Mouse (Mus musculus): ENCODE data around the gene Btbd2. TPM values are rescaled to one million over a fixed set of nuclear protein-coding genes. Genes with fewer than 3 reads are reported as not detected.
A peak's percentile ranks its signal among the peaks of the same experiment; 100 is the strongest.
"Not testable (repeated sequence)": the region's sequence is repeated elsewhere in the genome, so short reads cannot be mapped to it uniquely, and the experiment has no call there.

The Btbd2 gene
- total RNA-seq, 2 experiments from 2014 or later, result 50.4 to 65.3 TPM

DNA sequence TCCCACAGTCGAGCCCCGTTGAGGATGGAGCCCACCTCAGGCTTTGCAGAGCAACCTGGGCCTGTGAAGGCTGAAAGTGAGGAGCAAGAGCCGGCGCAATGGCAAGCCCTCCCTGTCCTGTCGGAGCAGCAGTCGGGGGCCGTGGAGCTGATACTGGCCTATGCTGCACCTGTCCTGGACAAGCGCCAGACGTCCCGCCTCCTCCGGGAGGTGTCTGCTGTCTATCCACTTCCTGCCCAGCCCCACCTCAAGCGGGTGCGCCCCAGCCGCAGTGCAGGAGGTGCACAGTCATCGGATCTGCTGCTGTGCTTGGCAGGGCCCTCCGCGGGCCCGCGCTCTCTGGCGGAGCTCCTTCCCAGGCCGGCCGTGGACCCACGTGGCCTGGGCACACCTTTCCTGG, 50.6 kb downstream of the Btbd2 start:
- no peak for DNase-seq

DNA sequence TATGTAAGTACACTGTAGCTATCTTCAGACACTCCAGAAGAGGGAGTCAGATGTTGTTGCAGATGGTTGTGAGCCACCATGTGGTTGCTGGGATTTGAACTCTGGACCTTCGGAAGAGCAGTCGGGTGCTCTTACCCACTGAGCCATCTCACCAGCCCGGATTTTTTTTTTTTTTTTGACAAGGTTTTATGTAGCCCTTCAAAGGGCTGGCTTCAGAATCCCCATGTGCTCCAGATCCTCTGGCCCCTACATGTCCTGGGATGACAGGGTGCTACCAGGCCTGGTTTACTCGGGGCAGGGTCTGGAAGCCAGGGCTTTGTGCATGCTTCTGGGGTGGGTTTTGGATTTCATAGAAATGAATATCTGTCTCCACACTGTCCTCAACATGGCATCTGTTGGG, 51.1 kb downstream of the Btbd2 start, which contains the start of gene Gm49322:
Gene Gm49322 (plus strand): TSS at position 301 of the 400 bp plus-strand sequence.
- DNase-seq, result not testable (repeated sequence)

DNA sequence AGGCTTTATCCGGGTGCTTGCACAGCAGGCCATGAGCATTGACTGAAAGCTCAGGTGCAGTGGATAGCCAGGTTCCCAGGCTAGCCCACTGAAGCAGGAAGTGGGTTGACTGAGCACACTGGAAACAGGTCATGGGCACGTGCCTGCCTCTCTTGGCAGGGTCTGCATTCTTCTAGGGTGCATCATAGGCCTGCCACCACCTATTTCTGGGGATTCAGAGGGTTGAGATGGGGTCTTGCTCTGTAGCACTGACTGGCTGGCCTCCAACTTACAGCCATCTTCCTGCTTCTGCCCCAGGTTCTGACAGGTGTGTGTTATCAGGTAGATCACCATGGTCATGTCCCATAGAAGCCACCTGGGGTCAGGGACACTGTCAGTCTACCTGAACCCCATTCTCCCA, 51.9 kb downstream of the Btbd2 start:
- no peak for DNase-seq

DNA sequence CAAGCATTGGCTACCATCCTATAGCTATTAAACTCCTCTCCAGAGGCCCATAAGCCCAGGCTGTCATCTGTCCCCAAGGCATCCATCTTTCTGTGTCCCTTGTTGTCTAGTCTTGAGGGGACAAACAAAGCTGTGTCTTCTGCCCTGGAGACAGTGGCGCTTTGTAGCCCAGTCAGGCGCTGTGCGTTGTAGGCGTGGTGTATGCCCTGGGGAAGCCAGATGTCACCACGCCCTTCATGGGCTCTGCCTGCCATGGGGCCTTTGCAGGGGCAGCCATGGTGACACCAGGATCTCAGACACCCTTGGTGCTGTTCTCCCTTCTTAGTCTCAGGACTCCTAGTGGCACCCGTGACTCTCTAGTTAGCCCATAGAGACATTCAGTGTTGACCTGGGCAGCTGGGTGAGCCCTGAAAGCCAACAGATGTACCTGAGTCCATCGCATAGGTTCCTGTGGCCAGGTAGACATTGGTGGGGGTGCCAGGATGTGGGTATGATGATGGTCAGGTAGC, 52.8 kb downstream of the Btbd2 start:
- DNase-seq, result no peak

DNA sequence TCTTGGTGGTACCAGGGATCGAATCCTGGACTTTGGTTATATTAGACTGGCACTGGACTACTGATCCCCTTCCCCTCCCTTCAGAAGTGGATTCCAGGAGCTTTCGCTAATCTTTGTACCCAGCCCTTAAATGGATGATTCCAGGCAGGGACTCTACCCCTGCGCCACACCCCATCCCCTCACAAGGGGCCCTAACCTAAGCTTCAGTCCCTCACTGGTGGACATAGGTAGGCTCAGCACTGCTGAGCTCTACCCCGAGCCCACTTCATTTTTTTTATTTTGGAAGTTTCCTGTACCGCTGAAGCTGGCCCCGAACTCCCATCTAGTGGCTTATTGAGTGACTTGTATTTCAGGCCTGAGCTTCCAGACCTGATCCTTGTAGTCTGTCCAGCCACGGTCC, 53.5 kb downstream of the Btbd2 start:
- no peak for DNase-seq

DNA sequence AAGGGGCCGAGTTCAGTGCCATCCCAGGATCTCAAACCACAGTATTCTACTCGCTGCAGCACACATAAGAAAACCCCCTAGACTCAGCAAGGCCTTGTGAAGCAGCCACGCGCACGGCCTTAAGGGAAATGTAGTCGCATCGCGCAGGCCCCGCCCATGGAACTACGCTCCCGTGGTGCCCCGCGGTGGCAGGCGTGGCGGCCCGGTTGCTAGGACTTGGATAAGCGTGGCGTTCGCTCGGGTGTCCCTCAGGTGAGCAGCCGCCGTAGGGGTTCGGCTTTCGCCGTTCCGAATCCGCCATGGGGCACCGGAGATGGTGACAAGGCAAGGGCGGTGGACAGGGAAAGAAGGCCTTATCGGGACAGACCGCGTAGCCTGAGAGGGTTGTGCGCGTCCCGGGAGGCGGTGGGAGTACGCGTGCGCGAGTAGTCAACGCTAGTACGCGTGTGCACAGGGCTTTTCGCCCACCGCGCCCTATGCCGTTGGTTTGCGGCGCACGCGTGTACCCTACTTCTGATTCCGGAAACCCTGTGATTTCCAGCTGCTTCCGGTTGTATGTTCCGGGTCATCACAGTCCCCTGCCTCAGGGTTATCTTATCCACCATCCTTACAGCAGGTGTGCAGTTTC, 54.1 kb downstream of the Btbd2 start, which contains the start of the genes Scamp4 and Adat3:
Gene Scamp4 (plus strand): TSS at position 175 of the 628 bp plus-strand sequence.
Gene Adat3 (plus strand): TSS at position 183 of the 628 bp plus-strand sequence.
- DNase-seq, result peak; percentile 96

DNA sequence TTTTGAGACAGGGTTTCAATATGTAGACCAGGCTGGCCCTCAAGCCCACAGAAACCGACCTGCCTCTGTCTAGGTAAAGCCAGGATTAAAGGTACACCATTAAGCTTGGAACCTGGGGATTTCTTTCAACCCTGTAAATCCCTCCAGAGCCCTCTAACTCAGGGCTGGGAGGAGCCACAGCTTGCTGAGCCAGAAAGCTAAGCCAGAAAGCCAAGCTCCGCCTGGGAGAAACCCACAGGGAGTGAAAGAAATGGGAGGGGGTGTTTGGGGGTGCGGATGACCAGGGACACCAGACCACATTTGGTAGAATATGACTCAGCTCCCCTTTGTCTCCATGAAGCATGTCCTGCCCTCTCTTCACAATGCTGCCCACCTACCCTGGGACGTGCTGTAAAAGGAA, 60.6 kb downstream of the Btbd2 start:
- peak; percentile 52 for DNase-seq

Small RNA genes lying within 50 kb of the gene (microRNA-seq; reads per million reads assigned to microRNA genes)
- 4.6 reads per million, percentile 3 among the genes with 10 or more reads in this experiment for gene Mir6912

Other genes with a start within 250 kb of the Btbd2 start
- 10 to 100 TPM; 58.1 to 77.1 TPM for gene Tcf3, start 223.4 kb downstream of the Btbd2 start, total RNA-seq (2021)
- not detected for gene Onecut3, start 162.2 kb downstream of the Btbd2 start, total RNA-seq (2021)
- gene Atp8b3, start 117.9 kb downstream of the Btbd2 start, total RNA-seq (2021), result under 1 TPM; 0.27 to 0.36 TPM
- gene Rexo1, start 95.5 kb downstream of the Btbd2 start, total RNA-seq (2021), result 10 to 100 TPM; 31.9 to 44.5 TPM
- 10 to 100 TPM; 12.4 to 14.1 TPM for gene Klf16, start 79.8 kb downstream of the Btbd2 start, total RNA-seq (2021)
- gene Abhd17a, start 66.7 kb downstream of the Btbd2 start, total RNA-seq (2021), result 100 to 1,000 TPM; 108 to 113 TPM
- gene Scamp4, start 54.2 kb downstream of the Btbd2 start, total RNA-seq (2021), result 10 to 100 TPM; 41.8 to 42.3 TPM
- 1 to 10 TPM; 3.9 to 5.1 TPM for gene Adat3, start 54.2 kb downstream of the Btbd2 start, total RNA-seq (2021)
- gene Gm49322, start 51.0 kb downstream of the Btbd2 start, total RNA-seq (2021), result 1 to 10 TPM; 1.6 to 2.7 TPM
- 100 to 1,000 TPM; 121 to 131 TPM for gene Csnk1g2, start 34.2 kb downstream of the Btbd2 start, total RNA-seq (2021)
- gene Mknk2, start 21.0 kb upstream of the Btbd2 start, total RNA-seq (2021), result 100 to 1,000 TPM; 249 to 298 TPM
- gene Mob3a, start 44.9 kb upstream of the Btbd2 start, total RNA-seq (2021), result 10 to 100 TPM; 17.7 to 20.1 TPM
- gene Izumo4, start 45.1 kb upstream of the Btbd2 start, total RNA-seq (2021), result 10 to 100 TPM in 1 of 2 experiments, 1 to 10 TPM in 1; 6.9 to 13.1 TPM
- gene Ap3d1, start 85.2 kb upstream of the Btbd2 start, total RNA-seq (2021), result 10 to 100 TPM; 64.7 to 82.6 TPM
- 10 to 100 TPM; 64.5 to 80.9 TPM for gene Dot1l, start 98.1 kb upstream of the Btbd2 start, total RNA-seq (2021)
- 10 to 100 TPM; 45.2 to 50.5 TPM for gene Sf3a2, start 141.1 kb upstream of the Btbd2 start, total RNA-seq (2021)
- 10 to 100 TPM; 50.0 to 63.2 TPM for gene Plekhj1, start 141.6 kb upstream of the Btbd2 start, total RNA-seq (2021)
- gene Amh, start 148.2 kb upstream of the Btbd2 start, total RNA-seq (2021), result under 1 TPM; 0.57 to 0.79 TPM
- 10 to 100 TPM in 1 of 2 experiments, 1 to 10 TPM in 1; 9.8 to 24.0 TPM for gene Jsrp1, start 156.4 kb upstream of the Btbd2 start, total RNA-seq (2021)
- 100 to 1,000 TPM; 700 to 820 TPM for gene Oaz1, start 169.6 kb upstream of the Btbd2 start, total RNA-seq (2021)
- gene Lingo3, start 187.0 kb upstream of the Btbd2 start, total RNA-seq (2021), result 1 to 10 TPM in 1 of 2 experiments, under 1 TPM in 1; 0.99 to 1.5 TPM
- 10 to 100 TPM; 35.3 to 37.8 TPM for gene Lsm7, start 198.1 kb upstream of the Btbd2 start, total RNA-seq (2021)
- gene Sppl2b, start 198.2 kb upstream of the Btbd2 start, total RNA-seq (2021), result 10 to 100 TPM; 25.3 to 39.8 TPM
- gene Tmprss9, start 214.8 kb upstream of the Btbd2 start, total RNA-seq (2021), result under 1 TPM; 0.09 to 0.12 TPM
- gene Timm13, start 243.9 kb upstream of the Btbd2 start, total RNA-seq (2021), result 100 to 1,000 TPM; 271 to 285 TPM